Mouse (Mus musculus) neutrophil, adult 5-6 weeks (primary cell): Measurements from ENCODE around the gene Zbtb41. TPM values are rescaled to one million over a fixed set of nuclear protein-coding genes. Genes with fewer than 3 reads are reported as not detected.
"Not testable (repeated sequence)": the region's sequence is repeated elsewhere in the genome, so short reads cannot be mapped to it uniquely, and the experiment has no call there.

Source experiments
- ATAC-seq: fragments of 151-379, 151-347 bp; 2 replicates; pipeline ENCODE4 v1.8.0; 2017; ENCODE audit warnings: mild to moderate bottlenecking, moderate TSS enrichment; ENCODE audit not compliant: insufficient number of reproducible peaks, poor library complexity, low FRiP score, severe bottlenecking; ENCODE audit errors: extremely low read depth
- total RNA-seq: library from RNA; stranded (forward); fragments of 200-1000 nt; gene quantifications from 2 replicates; pipeline ENCODE4 v1.2.3, GENCODE M21; 2017

The Zbtb41 gene
- 21.8 and 24.7 TPM in 2 replicates for total RNA-seq

DNA sequence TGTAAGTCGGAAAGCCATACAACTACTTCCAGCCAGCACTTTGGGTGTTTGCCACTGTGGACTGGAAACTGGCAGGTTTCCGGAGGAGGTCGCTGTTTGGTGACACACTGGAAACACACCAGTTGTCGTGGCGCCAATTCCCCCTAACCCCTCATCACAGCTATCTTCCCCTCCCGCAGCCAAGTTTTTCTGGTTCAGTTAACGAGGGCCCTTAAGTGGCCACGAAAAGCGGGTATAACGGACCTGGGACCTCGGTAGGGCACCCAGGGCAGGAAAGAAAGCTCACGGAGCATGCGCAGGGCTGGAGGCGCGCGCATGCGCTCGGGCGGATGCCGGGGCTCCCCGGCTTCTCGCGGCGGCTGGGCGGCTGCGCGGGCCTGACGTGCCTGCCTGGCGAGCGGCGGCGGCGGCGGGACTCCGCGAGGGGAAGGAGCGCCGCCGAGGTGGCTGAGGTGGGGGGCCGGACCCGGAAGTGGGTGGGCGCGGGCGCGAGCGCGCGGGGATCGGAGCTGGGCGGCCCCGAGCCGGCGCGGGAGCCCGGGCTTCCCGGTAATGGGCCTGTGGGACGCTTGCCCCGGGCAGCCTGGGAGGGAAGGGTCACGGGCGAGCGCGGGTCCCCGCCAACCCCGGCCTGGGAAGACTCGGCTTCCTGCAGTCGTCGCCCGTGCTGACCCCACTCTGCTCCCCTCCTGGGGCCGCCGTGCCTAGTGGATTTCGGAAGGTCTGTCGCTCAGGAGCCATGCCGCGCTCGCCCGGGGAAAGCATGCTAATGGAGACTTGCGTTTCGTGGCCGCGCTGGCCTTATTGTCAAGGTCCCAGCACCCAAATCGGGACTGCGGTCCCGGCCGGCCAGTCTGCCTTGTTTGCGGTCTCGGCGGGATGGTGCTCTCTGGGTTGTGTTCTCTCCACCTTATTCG lies at the start of gene Zbtb41:
Gene Zbtb41, plus strand, starts transcription at position 414 of the 917 bp plus-strand sequence.
- ATAC-seq, result peak; percentile 78

DNA sequence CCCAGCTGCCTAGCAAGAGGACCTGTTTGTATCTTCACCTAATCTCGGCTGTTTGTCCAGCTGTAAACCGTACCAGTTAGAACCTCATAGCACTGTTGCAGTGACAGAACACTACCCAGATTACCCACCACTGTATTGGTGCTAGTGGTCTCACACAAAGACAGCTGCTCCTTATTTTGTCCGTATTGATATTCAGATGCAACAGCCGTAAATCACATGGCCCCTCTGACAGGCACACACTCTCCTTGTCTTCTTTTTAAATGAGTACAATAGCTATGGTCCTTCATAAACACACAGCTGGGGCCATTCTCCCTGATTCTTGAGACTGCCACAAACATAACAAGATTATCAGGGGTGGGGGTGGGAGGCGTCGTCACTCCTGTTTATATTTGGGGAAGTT lies 46.2 kb upstream of the Zbtb41 start:
- ATAC-seq, result no peak

DNA sequence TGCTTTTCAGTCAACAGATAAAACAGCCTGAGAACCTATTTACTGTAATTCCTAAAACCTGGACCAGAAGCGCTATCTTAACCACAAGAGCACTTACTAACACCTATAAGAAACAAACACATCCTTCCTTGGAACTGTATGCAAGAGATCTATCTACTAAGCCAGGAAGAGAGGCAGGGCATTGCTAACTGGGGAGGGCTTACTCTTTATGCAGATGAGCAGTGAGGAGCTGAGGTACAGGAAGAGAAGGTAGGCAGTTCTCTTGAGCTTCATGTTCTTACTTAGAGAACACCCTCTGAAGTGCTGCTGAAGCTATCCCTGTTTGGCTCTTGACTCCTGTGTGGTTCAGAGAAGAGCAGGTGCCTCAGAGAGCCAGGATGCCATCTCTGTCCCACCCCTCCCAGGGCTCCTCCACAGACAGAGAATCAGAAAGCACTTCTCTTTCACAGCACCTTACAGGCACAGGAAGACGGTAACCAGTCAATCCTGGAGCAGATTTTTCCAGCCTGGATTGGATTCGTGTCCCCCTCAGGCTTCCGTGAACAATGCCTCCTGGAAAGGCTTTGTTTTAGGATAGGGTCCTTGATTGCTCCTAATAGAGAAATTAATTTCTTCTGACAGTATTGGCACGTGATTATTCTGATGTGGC lies 45.3 kb upstream of the Zbtb41 start, which contains the start of gene Crb1:
Gene Crb1, minus strand, starts transcription at position 463 of the 649 bp plus-strand sequence.
- no peak for ATAC-seq

DNA sequence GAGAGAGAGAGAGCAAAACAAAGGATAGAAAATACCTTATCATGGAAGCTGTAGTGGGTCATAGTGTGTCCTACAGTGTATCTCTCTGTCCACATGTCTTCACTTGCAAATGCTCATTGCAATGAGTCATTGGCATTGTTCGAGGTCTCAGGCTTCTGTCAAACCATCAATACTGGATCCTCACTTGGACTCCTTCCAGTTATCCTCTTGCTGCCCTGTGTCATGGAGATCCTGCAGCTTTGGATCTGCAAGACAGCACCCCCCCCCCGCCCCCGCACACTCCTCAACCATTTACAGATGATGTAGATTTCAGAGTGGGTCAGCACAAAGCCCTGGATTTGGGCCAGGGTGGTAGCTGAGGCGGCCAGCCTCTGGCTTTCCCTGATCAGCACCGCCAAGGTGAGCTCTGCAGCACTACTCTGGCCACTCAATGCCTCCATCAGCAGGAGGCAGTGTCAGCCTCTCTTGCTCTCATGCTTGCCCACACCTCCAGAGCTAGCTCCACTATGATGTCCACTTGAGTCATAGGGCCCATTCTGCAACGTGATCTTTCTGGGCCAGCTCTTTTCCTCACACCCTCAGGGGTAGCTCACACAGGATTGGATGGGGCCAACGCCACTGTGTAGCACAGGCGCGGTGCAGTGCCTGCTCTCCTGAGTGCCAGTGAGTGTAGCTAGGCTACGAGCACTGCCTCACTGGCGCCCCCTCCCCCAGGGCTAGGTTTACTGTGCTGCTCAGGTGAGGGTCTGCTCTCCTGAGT lies 43.0 kb upstream of the Zbtb41 start:
- no peak for ATAC-seq

DNA sequence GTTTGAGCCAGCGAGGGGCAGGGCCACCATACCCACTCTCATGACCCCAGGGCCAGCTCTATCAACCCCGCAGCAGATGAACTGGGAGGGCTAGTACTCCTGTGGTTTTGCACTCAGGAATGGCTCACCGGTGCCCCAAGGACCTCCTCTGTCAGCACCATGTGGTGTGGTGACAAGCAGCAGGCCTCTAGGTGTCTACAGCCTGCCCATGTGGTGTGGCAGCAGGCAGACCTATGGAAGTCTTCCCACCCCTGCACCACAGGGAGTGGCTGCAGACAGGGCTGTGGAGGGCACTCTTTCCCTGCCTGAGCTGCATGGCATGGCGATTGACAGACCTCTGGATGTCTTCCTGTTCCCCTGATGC lies 42.5 kb upstream of the Zbtb41 start:
- no peak for ATAC-seq

DNA sequence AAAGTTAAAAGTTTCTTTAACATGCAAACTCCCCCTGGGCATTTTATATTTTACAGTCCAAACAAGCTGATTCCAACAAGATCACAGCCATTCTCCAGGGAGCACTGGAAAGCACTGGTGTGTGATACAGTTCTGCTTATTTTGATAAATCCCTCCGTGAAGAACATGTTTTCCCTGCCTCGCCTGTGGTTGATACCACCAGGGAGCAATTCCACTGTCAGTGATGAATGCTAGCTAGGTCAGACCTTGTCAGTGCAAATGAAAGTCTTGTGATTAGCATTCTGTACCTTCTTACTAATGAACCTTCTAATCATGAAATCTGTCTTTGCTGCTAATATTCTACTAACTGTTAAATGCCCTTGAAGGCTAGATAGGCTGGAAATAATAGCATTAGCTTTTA lies 30.3 kb upstream of the Zbtb41 start:
- ATAC-seq, result no peak

DNA sequence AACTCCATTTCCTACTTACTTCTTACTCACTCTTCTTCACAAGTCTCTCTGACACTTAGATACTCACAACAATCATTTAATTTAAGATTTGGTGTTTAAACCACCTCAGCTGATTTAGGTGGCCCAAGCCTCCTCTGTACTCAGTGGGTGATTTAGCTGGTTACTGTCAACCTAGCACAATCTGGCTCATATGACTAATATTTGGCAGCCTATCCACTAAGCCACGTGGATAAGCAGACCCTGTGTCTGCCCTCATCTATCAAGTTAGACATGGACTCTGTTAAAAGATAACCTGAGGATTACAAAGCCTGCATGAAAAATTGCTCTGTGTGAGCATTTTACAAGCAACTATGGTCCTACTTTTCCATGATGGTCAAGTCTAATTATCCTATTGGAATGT lies 25.5 kb upstream of the Zbtb41 start:
- no peak for ATAC-seq

DNA sequence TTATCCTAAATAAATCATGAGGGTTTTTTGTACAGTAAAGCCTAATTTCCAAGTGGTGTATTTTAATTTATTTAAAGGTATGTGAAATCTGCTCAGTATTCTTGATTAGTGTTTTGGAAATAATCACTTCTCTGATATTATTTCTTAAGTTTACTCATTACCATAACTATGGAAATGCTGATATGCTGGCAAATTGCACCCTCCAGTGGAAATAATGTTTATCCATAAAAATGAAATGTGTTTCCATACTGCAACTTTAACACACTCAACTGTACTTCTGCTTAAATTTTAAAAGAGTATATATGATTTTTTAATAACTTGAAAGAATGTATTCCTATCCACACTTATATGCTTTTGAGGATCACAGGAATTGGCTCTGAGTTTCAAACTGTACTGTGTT lies 16.3 kb upstream of the Zbtb41 start:
- no peak for ATAC-seq

DNA sequence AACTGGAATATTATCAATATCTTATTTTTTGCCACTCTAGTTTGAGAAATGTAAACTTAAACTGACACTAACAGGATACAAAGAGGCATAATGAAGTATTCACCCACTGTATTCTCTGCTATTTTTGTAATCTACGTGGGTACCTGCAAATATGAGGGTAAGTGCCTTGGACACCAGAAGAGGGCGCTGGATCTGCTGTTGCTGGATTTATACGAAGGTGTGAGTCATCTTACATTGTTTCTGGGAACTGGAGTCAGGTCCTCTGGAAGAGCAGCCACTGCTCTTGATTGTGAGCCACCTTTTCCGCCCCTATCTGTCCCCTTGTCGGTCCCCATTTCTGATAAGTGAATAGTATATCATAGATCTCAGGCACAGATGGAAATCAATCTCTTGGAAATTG lies 14.4 kb upstream of the Zbtb41 start:
- ATAC-seq, result no peak

DNA sequence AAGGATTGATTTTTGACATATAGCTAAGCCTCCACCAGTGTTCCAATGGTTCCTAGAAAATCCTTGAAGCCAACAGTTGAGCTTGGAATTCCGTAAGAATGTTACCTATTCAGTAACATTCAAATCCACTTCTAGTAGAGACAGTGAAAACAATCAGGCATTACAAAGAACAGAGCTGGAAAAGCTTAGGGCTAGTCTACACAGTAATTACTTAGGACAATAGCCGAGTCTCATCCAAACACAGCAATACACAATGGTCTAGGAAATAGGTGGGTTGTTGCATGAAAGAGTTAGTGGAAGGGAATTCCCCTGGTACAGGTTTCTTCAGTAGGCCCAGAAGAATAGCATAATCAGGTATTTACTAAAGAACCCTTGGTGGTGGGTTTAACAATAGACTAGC lies 9.7 kb upstream of the Zbtb41 start:
- not testable (repeated sequence) for ATAC-seq

DNA sequence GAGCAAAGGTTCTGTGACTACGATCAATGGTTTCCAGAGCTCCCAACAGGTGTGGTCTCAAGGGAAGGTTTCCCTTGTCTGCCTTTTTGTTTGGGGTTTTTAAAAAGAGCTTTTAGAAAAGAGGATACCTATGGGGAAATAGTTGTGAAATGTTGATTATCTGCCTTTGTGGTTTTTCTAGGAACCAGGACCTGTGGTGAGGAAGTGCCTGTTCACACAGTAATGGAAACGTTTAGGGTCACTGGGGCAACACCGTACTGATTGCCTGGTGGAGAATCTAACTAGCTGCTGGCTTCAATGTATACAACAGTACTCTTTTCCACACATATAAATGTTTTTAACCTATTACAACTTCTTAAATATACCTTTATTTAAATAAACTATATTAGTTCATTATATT lies 8.6 kb upstream of the Zbtb41 start:
- peak; percentile 70; the same call in 1 of the 2 replicates for ATAC-seq

DNA sequence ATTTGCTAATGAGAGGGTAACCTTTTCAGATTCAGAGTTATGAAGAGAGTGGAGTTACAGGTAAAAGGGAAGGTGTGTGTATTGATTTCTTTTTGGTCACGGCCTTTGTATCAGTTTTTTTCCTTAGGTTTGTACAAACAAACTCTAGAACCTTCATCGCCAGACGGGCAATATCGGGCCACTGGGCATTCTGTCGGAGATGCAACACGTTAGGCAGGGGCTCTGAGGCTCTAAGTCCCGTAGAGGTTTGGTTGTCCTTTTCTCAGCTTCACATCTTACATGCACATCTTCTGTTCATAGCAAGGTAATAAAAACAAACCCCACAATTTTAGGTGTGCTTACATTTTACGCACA lies 590 bp upstream of the Zbtb41 start:
- no peak for ATAC-seq

DNA sequence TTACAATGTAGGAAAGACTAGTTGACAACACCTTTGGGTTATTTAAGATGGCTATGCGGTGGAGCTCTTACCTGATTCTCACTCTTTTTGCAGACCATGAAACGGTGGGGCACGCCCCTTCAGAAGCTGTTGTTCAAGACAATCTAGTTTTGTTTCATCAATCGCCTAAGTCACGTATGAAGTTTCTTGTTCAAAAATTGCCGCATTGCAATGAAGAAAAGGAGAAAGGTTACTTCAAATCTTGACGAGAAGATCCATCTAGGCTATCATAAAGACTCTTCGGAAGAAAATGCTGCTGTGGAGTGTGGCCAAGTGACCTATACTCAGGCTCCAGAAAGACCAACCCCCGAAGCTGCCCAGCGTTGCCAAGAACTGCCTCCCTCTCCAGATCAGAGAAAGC lies 853 bp downstream of the Zbtb41 start:
- ATAC-seq, result no peak

DNA sequence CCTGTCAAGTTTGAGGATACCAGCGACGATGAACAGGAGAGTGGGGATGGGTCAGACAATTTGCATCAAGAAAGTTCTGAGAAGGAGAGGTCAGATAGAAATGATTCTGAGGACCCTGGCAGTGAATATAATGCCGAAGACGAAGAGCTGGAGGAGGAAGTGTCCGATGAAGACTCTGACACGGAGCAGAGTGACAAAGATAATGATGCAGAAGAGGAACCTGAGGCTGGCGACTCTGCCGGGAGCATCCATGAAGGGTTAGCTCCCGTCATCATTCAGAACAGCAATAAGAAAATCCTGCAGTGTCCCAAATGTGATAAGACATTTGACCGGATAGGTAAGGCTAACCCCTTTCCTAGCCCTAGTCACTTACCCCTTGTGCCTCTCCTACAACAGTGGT lies 1.8 kb downstream of the Zbtb41 start:
- ATAC-seq, result no peak

DNA sequence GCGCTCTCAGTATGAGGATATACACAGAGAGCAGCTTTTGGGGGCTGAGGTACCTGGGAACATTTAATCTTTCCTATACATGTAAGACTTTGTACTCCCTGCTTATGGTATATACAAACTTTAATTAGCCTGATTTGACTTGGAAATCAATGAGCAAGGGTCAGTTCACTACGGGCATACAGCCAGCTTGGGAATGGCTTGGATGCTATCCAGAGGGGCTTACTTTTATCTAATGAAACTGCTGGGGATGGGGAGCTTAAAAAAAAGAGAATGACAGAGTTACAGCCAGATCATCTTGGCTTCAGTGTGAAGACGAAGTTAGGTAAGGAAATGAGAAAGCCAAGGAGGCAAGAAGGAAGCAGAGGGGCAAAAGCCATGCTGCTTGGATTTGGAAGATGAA lies 2.9 kb downstream of the Zbtb41 start:
- ATAC-seq, result no peak

DNA sequence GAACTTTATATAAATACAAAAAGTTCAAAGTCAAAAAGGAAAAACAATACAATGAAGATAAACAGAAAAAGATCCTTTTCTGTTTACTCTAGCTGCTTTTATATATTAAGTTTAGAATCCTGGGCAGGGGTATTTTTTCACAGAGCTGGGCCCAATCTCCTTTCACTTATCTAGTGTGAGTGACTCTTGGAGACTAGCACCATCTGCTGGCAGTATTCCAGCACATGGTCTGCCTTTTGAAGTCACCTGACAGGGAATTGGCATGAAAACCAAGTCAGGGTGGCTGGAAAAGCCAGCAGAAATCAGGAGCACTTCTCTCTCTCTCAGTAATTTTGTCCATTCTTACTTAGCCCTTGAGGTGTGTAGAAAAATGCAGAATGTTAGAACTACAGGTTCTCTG lies 16.3 kb downstream of the Zbtb41 start:
- 0 out of 2 replicates have a peak, but pooled peaks have one; percentile 30 for ATAC-seq

DNA sequence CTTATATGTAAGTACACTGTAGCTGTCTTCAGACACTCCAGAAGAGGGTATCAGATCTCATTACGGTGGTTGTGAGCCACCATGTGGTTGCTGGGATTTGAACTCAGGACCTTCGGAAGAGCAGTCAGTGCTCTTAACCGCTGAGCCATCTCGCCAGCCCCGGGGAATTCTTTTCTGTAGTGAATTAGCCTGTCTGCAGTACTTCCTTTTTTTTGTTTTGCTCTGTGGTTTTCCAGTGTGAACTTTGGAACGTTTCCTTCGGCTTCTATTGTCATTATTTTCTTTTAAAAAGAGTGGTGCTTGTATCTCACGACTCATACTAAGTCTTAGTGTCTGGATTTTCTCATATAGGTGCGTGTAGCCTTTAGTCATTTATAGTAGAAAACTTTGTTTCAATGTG lies 21.0 kb downstream of the Zbtb41 start:
- ATAC-seq, result not testable (repeated sequence)

DNA sequence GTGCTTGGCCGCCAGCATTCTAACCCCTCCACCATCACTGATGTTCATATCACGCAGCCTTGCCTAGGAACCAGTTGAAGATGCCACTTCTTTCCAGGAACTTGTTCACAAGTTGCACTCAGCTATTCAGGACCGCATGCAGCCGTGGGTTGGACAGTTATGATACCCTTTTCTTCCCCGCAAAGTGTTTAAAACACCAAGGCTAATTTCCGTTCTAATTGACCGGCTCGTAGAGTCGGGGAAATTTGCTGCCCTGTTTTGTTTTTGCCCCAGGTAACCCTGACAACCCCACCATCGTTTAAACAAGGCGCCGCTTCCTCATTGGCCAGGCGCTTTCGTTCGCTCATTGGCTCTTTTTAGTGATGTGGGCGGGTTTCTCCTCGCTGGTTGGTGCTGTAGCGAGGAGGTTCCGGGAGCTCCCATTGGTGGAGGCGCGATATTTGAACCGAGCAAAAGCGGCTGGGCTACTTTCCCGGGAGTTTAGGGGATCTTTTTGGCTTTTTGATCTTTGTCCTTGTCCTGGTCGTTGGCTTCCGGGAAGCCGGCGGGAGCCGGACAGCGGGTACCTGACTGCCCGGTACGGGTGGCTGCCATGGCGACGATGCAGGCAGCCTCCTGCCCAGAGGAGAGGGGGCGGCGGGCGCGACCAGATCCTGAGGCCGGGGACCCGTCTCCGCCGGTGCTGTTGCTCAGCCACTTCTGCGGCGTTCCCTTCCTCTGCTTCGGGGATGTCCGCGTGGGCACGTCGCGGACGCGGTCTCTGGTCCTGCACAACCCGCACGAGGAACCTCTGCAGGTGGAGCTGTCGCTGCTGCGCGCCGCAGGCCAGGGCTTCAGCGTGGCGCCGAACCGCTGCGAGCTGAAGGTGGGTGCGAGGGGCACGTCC lies 32.5 kb downstream of the Zbtb41 start, which contains the start of gene Aspm:
Gene Aspm, plus strand, starts transcription at position 433 of the 886 bp plus-strand sequence.
- ATAC-seq, result peak; percentile 100
